Mouse (Mus musculus) neural tube, embryonic 12.5 days (tissue): ENCODE measurements at regions not wholly inside any gene's neighbourhood (a gene's known extent, or its start where the extent isn't known, plus 50 kb on each side); places are given as distances from the start of the nearest gene placed in this dataset.

Experiments used
- ATAC-seq: fragments of 200-750 bp; cut with Nextera tagmentation; 2 replicates; pipeline ENCODE4 v1.8.0; 2017; ENCODE audit warnings: low read depth, mild to moderate bottlenecking, moderate TSS enrichment, moderate library complexity; ENCODE audit not compliant: low FRiP score
- H3K27ac ChIP-seq: fragments of 300-500 bp; sonication (generic); 2 replicates; pipeline ENCODE4 v1.5.1; 2016
- H3K27me3 ChIP-seq: fragments of 300-500 bp; sonication (generic); replicated peaks from 2 replicates; pipeline ENCODE4 v1.6.1; 2016; ENCODE audit warnings: mild to moderate bottlenecking
- H3K36me3 ChIP-seq: fragments of 300-500 bp; sonication (generic); 2 replicates; pipeline ENCODE4 v1.6.1; 2016; ENCODE audit warnings: mild to moderate bottlenecking
- H3K4me1 ChIP-seq: fragments of 300-500 bp; sonication (generic); 2 replicates; pipeline ENCODE4 v1.6.1; 2016
- H3K4me2 ChIP-seq: fragments of 300-500 bp; sonication (generic); replicated peaks from 2 replicates; pipeline ENCODE4 v1.6.1; 2016; ENCODE audit warnings: mild to moderate bottlenecking
- H3K4me3 ChIP-seq: fragments of 300-500 bp; sonication (generic); 2 replicates; pipeline ENCODE4 v1.5.1; 2016
- H3K9ac ChIP-seq: fragments of 300-500 bp; sonication (generic); 2 replicates; pipeline ENCODE4 v1.6.1; 2016; ENCODE audit warnings: mild to moderate bottlenecking
- H3K9me3 ChIP-seq: fragments of 300-500 bp; sonication (generic); 2 replicates; pipeline ENCODE4 v1.6.1; 2016; ENCODE audit warnings: mild to moderate bottlenecking
- WGBS: fragments of 180-500 bp; shearing (Covaris S2); methylation state at CpG from one replicate; pipeline ENCODE4 v1.1.7; 2016; 5-methylcytosine and 5-hydroxymethylcytosine counted together

DNA sequence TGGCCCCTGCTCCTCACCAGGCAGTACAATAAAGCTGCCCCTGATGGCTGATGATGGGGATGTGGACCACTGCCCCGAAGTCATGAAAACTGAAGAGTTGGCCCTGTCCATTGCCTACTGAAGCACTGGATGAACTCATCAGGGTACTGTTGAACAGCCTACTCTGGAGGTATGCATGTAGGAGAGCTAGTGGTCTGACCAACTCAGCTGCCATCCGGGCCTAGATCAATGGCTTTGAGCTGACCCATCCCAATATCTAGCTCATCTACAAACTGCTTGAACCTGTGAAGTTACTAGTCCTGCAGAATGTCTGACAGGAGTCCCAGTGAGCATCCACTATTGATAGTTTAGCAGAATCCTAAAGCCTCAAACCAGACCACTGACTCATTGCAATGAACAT, 672.6 kb upstream of the Acvr2a start:
- ATAC-seq = no peak
- H3K27me3 ChIP-seq = no peaks in the 10 kb centered on the region
- no peak overlapping the region for H3K4me3 ChIP-seq
- H3K27ac ChIP-seq = no peak overlapping the region
- no peak overlapping the region for H3K9ac ChIP-seq
- H3K9me3 ChIP-seq = no peaks in the 10 kb centered on the region
- H3K4me2 ChIP-seq = no peak overlapping the region
- H3K4me1 ChIP-seq = no peaks in the 10 kb centered on the region
- H3K36me3 ChIP-seq = no peaks in the 10 kb centered on the region
- WGBS = 86% methylated on average over 2 of the region's 2 CpGs

DNA sequence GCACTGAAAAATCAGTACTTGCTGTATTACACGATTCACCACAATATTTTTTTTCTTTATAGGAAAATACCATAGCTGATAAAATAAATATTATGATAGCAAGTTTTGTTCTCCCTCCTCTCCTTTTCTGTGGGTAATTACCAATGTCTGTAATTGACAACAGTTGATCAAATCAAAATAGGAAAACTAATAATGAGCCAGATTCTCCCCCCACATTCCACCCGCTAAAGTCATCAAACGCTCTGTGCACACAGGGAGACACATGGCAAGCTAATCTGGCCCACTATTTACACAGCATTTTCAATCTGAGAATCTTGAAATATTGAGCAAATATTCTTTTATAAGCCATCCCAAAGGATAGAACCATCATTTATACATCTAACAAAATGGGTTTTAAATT, 659.2 kb upstream of the Acvr2a start:
- no peaks in the 10 kb centered on the region for H3K9me3 ChIP-seq
- H3K4me3 ChIP-seq = no peak overlapping the region
- H3K36me3 ChIP-seq = no peaks in the 10 kb centered on the region
- H3K9ac ChIP-seq = no peak overlapping the region
- H3K27ac ChIP-seq = no peak overlapping the region
- H3K4me1 ChIP-seq = no peaks in the 10 kb centered on the region
- H3K4me2 ChIP-seq = no peak overlapping the region
- 77% methylated on average over 3 of the region's 3 CpGs for WGBS
- no peak for ATAC-seq
- H3K27me3 ChIP-seq = no peaks in the 10 kb centered on the region

DNA sequence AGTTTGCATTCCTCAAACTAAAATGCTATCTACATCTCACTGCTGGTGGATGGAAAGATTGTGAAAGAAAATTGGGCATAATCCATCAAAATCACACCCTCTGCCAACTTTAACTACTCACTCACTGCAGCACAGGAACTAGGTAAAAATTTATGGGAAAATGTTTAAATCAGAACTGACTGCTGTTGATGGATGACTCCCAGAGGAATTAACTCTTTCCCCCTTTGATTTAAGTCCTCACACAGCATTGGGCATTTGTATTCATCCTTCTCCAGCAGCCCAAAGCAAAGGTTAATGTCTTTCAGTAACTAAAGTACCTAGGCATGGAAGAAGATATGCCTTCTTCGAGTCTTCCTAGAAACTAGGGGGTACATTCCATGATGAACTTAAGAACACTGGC, 641.3 kb upstream of the Acvr2a start:
- Histone ChIP-seq H3K36me3 (no peaks in the 10 kb centered on the region), H3K9me3 (no peaks in the 10 kb centered on the region), H3K4me2 (no peak overlapping the region), H3K27me3 (no peaks in the 10 kb centered on the region), H3K27ac (no peak overlapping the region), H3K4me3 (no peak overlapping the region), H3K9ac (no peak overlapping the region), H3K4me1 (no peaks in the 10 kb centered on the region)
- WGBS = 80% methylated on average over 1 of the region's 1 CpGs
- no peak for ATAC-seq

DNA sequence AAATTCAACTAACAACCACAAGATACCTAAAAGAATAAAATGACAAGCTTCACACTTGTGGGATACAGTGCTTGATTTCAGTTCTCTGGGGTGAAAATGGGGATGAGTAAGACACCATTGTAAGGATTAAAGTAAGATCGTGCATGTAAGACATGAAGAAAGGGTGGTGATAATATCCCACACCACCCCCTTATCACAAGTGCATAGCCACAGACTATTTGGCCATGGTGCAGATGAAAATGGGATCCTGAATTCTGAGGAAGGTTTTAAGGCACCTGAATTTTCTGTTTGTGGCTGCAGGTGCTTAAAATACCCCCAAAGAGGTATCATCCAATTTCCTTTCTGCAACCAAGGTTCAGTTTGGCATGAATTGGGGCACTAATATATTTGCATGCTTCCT, 627.7 kb upstream of the Acvr2a start:
- H3K9ac ChIP-seq = no peak overlapping the region
- no peak for ATAC-seq
- H3K27me3 ChIP-seq = no peaks in the 10 kb centered on the region
- H3K36me3 ChIP-seq = no peaks in the 10 kb centered on the region
- H3K9me3 ChIP-seq = no peaks in the 10 kb centered on the region
- H3K27ac ChIP-seq = no peak overlapping the region
- WGBS = 88% methylated on average over 1 of the region's 1 CpGs
- no peak overlapping the region for H3K4me3 ChIP-seq
- no peak overlapping the region for H3K4me2 ChIP-seq
- no peaks in the 10 kb centered on the region for H3K4me1 ChIP-seq

DNA sequence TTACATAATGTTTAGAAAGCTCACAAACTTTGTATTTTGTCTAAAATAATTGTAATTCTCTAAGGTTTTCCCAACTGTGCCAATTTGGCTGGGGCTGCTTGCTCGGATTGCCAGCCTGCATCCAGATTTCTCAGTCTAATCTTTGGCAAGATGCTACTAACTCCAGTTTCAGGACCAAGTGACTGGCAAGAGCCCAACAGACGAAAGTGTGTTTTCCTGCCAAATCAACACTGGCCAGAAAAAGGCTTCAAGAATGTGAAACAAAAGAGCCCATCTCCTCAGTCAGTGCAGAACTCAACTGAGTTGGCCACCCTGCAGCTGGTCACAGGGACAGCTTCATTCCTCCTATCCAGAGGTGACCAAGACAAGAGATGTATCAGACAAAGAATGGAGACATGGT, 627.3 kb upstream of the Acvr2a start:
- Histone ChIP-seq H3K4me2 (no peak overlapping the region), H3K9ac (no peak overlapping the region), H3K9me3 (no peaks in the 10 kb centered on the region), H3K27ac (no peak overlapping the region), H3K4me3 (no peak overlapping the region), H3K36me3 (no peaks in the 10 kb centered on the region), H3K27me3 (no peaks in the 10 kb centered on the region), H3K4me1 (no peaks in the 10 kb centered on the region)
- no peak for ATAC-seq
- 86% methylated on average over 2 of the region's 2 CpGs for WGBS

DNA sequence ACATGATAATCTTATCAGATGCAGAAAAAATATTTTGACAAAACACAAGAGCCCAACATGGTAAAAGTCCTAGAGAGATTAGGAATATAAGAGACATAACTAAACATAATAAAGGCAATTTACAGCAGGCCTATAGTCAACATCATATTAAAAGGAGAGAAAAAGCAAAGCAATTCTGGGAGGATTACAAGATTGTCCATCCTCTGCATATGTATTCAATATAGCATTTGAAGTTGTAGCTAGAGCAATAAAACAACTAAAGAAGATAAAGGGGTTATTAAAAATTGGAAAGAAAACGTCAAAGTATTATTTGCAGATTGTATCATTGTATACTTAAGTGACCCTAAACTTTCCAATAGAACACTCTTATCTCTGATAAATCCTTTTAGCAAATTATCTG, 602.1 kb upstream of the Acvr2a start:
- Histone ChIP-seq H3K4me1 (no peaks in the 10 kb centered on the region), H3K27ac (no peak overlapping the region), H3K9me3 (no peaks in the 10 kb centered on the region), H3K4me3 (no peak overlapping the region), H3K9ac (no peak overlapping the region), H3K36me3 (no peaks in the 10 kb centered on the region), H3K4me2 (no peak overlapping the region), H3K27me3 (no peaks in the 10 kb centered on the region)
- no peak for ATAC-seq
- WGBS = 79% methylated on average over 1 of the region's 1 CpGs

DNA sequence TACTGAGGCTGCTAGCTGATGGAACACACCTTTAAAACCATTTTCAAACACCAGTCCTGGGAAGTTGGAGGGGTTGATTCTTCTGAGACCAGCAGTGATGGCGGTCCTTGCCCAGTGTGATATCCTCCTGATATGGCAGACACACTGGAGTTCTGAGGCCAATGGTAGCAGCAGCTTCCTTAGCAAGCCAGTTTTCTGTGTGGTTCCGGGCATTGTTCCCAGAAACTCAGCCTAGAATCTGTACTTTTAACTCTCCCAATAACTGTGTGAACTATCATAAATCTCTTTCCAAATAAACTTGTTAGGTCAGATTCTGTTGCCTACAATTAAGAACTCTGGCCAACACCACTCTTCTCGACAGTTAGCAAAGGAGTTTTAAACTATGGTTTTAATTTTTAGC, 593.1 kb upstream of the Acvr2a start:
- Histone ChIP-seq H3K27ac (no peak overlapping the region), H3K9ac (no peak overlapping the region), H3K4me3 (no peak overlapping the region), H3K27me3 (no peaks in the 10 kb centered on the region), H3K4me1 (no peaks in the 10 kb centered on the region), H3K9me3 (no peaks in the 10 kb centered on the region), H3K4me2 (no peak overlapping the region), H3K36me3 (no peaks in the 10 kb centered on the region)
- 89% methylated on average over 3 of the region's 3 CpGs for WGBS
- no peak for ATAC-seq

DNA sequence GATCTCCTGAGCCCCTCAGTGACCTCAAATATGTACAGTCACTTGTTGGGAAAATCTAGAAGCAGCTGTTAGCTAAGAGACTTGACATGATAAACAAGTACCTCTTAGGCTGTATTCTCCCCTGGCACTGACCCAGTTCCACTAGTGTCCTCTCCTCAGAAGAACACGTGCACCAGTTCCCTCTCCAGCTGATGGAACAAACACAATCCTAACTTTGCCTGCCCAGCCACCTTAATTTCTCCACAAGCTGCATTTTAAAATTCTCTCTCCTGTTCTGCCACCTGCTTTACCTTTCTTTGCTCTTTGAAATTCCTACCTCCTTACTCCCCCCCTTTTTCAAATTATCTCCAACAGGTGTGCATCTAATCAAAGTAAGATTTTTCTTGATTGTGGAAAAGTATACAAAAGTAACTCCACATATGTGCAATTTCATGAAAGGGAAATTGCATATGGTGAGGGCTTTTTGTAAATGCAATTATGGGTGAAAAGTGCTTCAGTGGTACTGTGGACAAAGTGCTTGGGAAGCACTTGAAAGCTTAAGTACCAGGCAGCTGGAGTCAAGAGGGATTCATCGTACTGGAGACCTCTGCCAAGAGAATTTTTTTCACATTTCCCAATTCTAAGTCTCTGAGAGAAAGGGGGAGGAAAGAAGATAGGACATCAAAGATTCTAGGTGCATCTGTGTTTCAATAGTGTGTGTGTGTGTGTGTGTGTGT, 590.7 kb upstream of the Acvr2a start:
- H3K9ac ChIP-seq = no peak overlapping the region
- no peak overlapping the region for H3K4me2 ChIP-seq
- H3K4me1 ChIP-seq = no peaks in the 10 kb centered on the region
- no peak for ATAC-seq
- H3K27me3 ChIP-seq = no peaks in the 10 kb centered on the region
- H3K9me3 ChIP-seq = no peaks in the 10 kb centered on the region
- no peak overlapping the region for H3K27ac ChIP-seq
- H3K4me3 ChIP-seq = no peak overlapping the region
- WGBS = 85% methylated on average over 2 of the region's 2 CpGs
- no peaks in the 10 kb centered on the region for H3K36me3 ChIP-seq

DNA sequence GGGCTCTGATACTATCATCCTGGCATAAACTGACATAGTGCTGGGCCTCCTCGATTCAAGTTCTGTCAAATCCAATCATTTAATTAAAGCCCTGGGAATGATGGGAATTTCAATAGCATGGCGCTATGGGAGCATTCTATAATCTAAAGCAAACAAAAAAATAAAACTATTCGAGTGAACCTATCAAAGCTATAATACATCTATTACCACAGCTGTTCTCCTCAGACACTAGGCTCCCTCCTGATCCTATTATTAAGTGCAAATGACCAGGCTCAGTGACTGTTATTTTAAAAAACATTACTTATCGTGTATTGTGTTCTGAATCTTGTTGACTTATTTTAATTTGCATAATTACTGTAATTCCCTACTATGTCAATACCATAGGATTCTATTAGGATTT, 563.7 kb upstream of the Acvr2a start:
- Histone ChIP-seq H3K36me3 (no peaks in the 10 kb centered on the region), H3K27me3 (no peaks in the 10 kb centered on the region), H3K9me3 (no peaks in the 10 kb centered on the region), H3K27ac (no peak overlapping the region), H3K9ac (no peak overlapping the region), H3K4me2 (no peak overlapping the region), H3K4me1 (no peaks in the 10 kb centered on the region), H3K4me3 (no peak overlapping the region)
- ATAC-seq = no peak
- WGBS = 84% methylated on average over 4 of the region's 4 CpGs

DNA sequence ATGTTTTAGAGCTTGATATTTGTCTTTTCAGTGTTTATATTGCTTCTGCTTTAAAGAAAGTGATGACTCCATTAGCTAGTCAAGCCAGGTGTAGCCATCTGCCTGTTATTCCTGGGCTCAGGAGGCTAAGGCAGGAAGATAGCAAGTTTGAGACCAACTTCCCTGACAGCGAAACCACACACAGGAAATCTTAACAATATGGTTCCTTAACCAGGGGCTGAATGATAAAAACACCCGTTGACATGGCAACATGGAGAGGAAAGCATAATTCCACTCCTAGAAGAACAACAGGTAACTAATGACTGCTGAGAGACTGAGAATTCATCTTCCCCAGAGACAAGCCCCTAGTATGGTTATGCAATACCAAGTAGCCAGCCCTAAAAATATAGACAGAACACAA, 553.6 kb upstream of the Acvr2a start:
- no peaks in the 10 kb centered on the region for H3K36me3 ChIP-seq
- H3K9ac ChIP-seq = no peak overlapping the region
- H3K27ac ChIP-seq = no peak overlapping the region
- no peaks in the 10 kb centered on the region for H3K27me3 ChIP-seq
- H3K4me2 ChIP-seq = no peak overlapping the region
- 76% methylated on average over 2 of the region's 2 CpGs for whole genome bisulfite sequencing
- no peak for ATAC-seq
- H3K4me1 ChIP-seq = no peaks in the 10 kb centered on the region
- no peaks in the 10 kb centered on the region for H3K9me3 ChIP-seq
- no peak overlapping the region for H3K4me3 ChIP-seq
